In genomic region chr6:120185012-120185730, GRCm38 (mm10) we compare ENCODE assay signal across 32 mouse cellular contexts.
DNase-seq lines count a peak whose midpoint lies in the region; ATAC-seq and TF ChIP-seq lines count a peak whose summit lies in the region.
"Had no signal": no experiment of that assay in that cellular context is flagged by ENCODE, and none has a peak within 500 bp of the region (broad histone marks: within the 10 kb centered on the region; RNA-seq: fewer than 3 reads in every experiment).

No protein-coding gene starts in this region.

- TF ChIP-seq CTCF in thymus, adult 2 months (IDR thresholded peaks at IDR 0.05; ENCODE audit: borderline replicate concordance, control insufficient read depth, extremely low read depth, insufficient read depth, low read length, poor library complexity) = no peak

- no peak for DNase-seq in heart, embryonic 10.5 days (ENCODE audit: low spot score)
- DNase-seq in heart, postnatal 25 days (ENCODE audit: low spot score) = no peak
- no peak for DNase-seq in thymus, adult 2 months
- DNase-seq in thymus, postnatal 10 days (ENCODE audit: low spot score in 2 of 2) = no peak
- no peak for DNase-seq in ES-E14 (ENCODE audit: low read depth, low spot score)
- DNase-seq: adrenal gland, postnatal 25 days; cerebellum, adult 11-12 months; cerebellum, adult 9-11 months; embryo, embryonic 11 days; gastrocnemius, postnatal 14 days; heart, adult 2 months; heart, postnatal 10 days; kidney, adult 2 months; kidney, postnatal 36 days; liver, postnatal 0 days; lung, postnatal 36 days; right cerebral cortex, adult 18-20 months; right cerebral cortex, postnatal 4 days had no signal

- no peaks in the 10 kb centered on the region for H3K36me3 ChIP-seq in heart, embryonic 10.5 days
- no peaks in the 10 kb centered on the region for H3K36me3 ChIP-seq in thymus, adult 2 months (ENCODE audit: control insufficient read depth, insufficient read depth, low read length)
- H3K36me3 ChIP-seq in ES-E14 (ENCODE audit: control insufficient read depth, insufficient read depth, low read length, poor library complexity, severe bottlenecking) = no peaks in the 10 kb centered on the region
- no peaks in the 10 kb centered on the region for H3K36me3 ChIP-seq in hindbrain, embryonic 12.5 days
- H3K36me3 ChIP-seq: embryonic facial prominence, embryonic 12.5 days; intestine, embryonic 15.5 days; limb, embryonic 13.5 days; liver, embryonic 12.5 days; neural tube, embryonic 12.5 days had no signal

- peaks cover 65% of the 10 kb centered on the region for H3K4me1 ChIP-seq in heart, embryonic 10.5 days
- peaks cover 44% of the 10 kb centered on the region for H3K4me1 ChIP-seq in thymus, adult 2 months (replicated peaks; ENCODE audit: control insufficient read depth, insufficient read depth, low read length)
- H3K4me1 ChIP-seq in ES-E14 (ENCODE audit: control insufficient read depth in 2 of 2, insufficient read depth in 2 of 2, low read length in 2 of 2, poor library complexity in 1 of 2) = peaks cover 6 to 43% of the 10 kb centered on the region in 2 experiments
- peaks cover 14% of the 10 kb centered on the region for H3K4me1 ChIP-seq in hindbrain, embryonic 12.5 days

- no peak overlapping the region for H3K4me2 ChIP-seq in hindbrain, embryonic 12.5 days (replicated peaks)
- H3K4me2 ChIP-seq: embryonic facial prominence, embryonic 12.5 days; intestine, embryonic 15.5 days; limb, embryonic 13.5 days; liver, embryonic 12.5 days; midbrain, embryonic 11.5 days; neural tube, embryonic 12.5 days had no signal

- 88% methylated on average over 12 of the region's 12 CpGs for WGBS in heart, embryonic 10.5 days
- 94% methylated on average over 12 of the region's 12 CpGs for WGBS in thymus, adult 2 months
- WGBS in hindbrain, embryonic 12.5 days = 92% methylated on average over 12 of the region's 12 CpGs

- peak overlapping the region; percentile 54; the same call in 1 of the 2 replicates for H3K9ac ChIP-seq in ES-E14 (ENCODE audit: insufficient read depth, low read depth, low read length, poor library complexity, severe bottlenecking)
- no peak overlapping the region for H3K9ac ChIP-seq in hindbrain, embryonic 12.5 days
- H3K9ac ChIP-seq: embryonic facial prominence, embryonic 12.5 days; intestine, embryonic 15.5 days; limb, embryonic 13.5 days; liver, embryonic 12.5 days; liver, postnatal 0 days; neural tube, embryonic 12.5 days had no signal

- intact Hi-C loops in heart, postnatal 25 days (cut with DNase I) = no loop called here

- H3K4me3 ChIP-seq in heart, embryonic 10.5 days = no peak overlapping the region
- H3K4me3 ChIP-seq in thymus, adult 2 months (ENCODE audit: control insufficient read depth, insufficient read depth, low read length) = no peak overlapping the region
- H3K4me3 ChIP-seq in ES-E14 (ENCODE audit: insufficient read depth in 1 of 2, low read depth in 1 of 2, low read length in 2 of 2, poor library complexity in 1 of 2, severe bottlenecking in 1 of 2) = peak overlapping the region; percentile 26; a peak in 2 of 4 replicates
- H3K4me3 ChIP-seq in hindbrain, embryonic 12.5 days = no peak overlapping the region
- H3K4me3 ChIP-seq: embryonic facial prominence, embryonic 12.5 days; heart, adult 2 months; intestine, embryonic 15.5 days; layer of hippocampus, adult 2 months; left cerebral cortex, adult 2 months; limb, embryonic 13.5 days; liver, embryonic 12.5 days; neural tube, embryonic 12.5 days had no signal

- TF ChIP-seq POLR2A in thymus, adult 2 months (IDR thresholded peaks at IDR 0.05; ENCODE audit: control insufficient read depth, extremely low read depth, insufficient read depth, low read length, poor library complexity) = no peak

- H3K9me3 ChIP-seq in heart, embryonic 10.5 days = no peaks in the 10 kb centered on the region
- H3K9me3 ChIP-seq in ES-E14 (ENCODE audit: control insufficient read depth, insufficient read depth, low read depth, low read length) = no peaks in the 10 kb centered on the region
- H3K9me3 ChIP-seq in hindbrain, embryonic 12.5 days (replicated peaks) = no peaks in the 10 kb centered on the region
- H3K9me3 ChIP-seq: embryonic facial prominence, embryonic 12.5 days; intestine, embryonic 15.5 days; limb, embryonic 13.5 days; liver, embryonic 12.5 days; neural tube, embryonic 12.5 days had no signal

- ATAC-seq in hindbrain, embryonic 12.5 days (ENCODE audit: low FRiP score) = no peak
- ATAC-seq in granulocyte monocyte progenitor cell, adult 5-6 weeks (replicated peaks; ENCODE audit: poor library complexity, severe bottlenecking) = no peak
- ATAC-seq: forebrain, embryonic 16.5 days; intestine, embryonic 15.5 days; liver, embryonic 12.5 days; liver, postnatal 0 days; midbrain, embryonic 16.5 days; Patski had no signal

- H3K27ac ChIP-seq in heart, embryonic 10.5 days = peak overlapping the region; percentile 85
- H3K27ac ChIP-seq in thymus, adult 2 months (ENCODE audit: control insufficient read depth, insufficient read depth, low read length) = peak overlapping the region; percentile 34; the same call in 1 of the 2 replicates
- peak overlapping the region; percentile 71; the same call in 1 of the 2 replicates for H3K27ac ChIP-seq in ES-E14 (ENCODE audit: insufficient read depth, low read depth, low read length, poor library complexity, severe bottlenecking)
- H3K27ac ChIP-seq in hindbrain, embryonic 12.5 days = no peak overlapping the region
- H3K27ac ChIP-seq: embryonic facial prominence, embryonic 12.5 days; heart, adult 2 months; hindbrain, postnatal 0 days; intestine, embryonic 15.5 days; layer of hippocampus, adult 2 months; left cerebral cortex, adult 2 months; limb, embryonic 13.5 days; liver, embryonic 12.5 days; neural tube, embryonic 12.5 days had no signal

- in situ Hi-C loops in ES-E14 (cut with MboI; ENCODE audit: low sequenced_read_pairs in 2 of 2, unreplicated experiment in 2 of 2) = loop anchor here in 1 of 2 experiments (25.0 kb wide), 1 partner anchor 698 kb away; the partner anchor contains the start of gene Fbxl14

- no peaks in the 10 kb centered on the region for H3K27me3 ChIP-seq in heart, embryonic 10.5 days (ENCODE audit: insufficient read depth, poor library complexity, severe bottlenecking)
- H3K27me3 ChIP-seq in thymus, adult 2 months (ENCODE audit: control insufficient read depth, insufficient read depth, low read length) = no peaks in the 10 kb centered on the region
- H3K27me3 ChIP-seq in hindbrain, embryonic 12.5 days = no peaks in the 10 kb centered on the region
- H3K27me3 ChIP-seq: intestine, embryonic 15.5 days; limb, embryonic 13.5 days; neural tube, embryonic 12.5 days; Patski had no signal

TF ChIP-seq in ES-E14, 5 proteins besides CTCF, POLR2A, EP300 and RAD21:
- no peak for TF ChIP-seq MAFK (IDR thresholded peaks at IDR 0.05; ENCODE audit: insufficient read depth, low read depth, low read length)
- no peak for TF ChIP-seq ZC3H11A (IDR thresholded peaks at IDR 0.05; ENCODE audit: borderline replicate concordance, low read depth, low read length)
- no peak for TF ChIP-seq HCFC1 (IDR thresholded peaks at IDR 0.05; ENCODE audit: borderline replicate concordance, insufficient read depth, low read length)
- peak; percentile 88 for TF ChIP-seq ZNF384 (IDR thresholded peaks at IDR 0.05; ENCODE audit: low read depth, low read length)
- TF ChIP-seq CHD2 (IDR thresholded peaks at IDR 0.05; ENCODE audit: low read depth, low read length) = no peak

Comparison
In these comparisons a context has a peak if more than half of its experiments do, and no peak if none do; other contexts are left out.
1. H3K4me3 ChIP-seq: peak in ES-E14 (2 of 2); none in heart, embryonic 10.5 days (single experiment), thymus, adult 2 months (single experiment) and hindbrain, embryonic 12.5 days (single experiment).